Mouse (Mus musculus) forebrain, embryonic 16.5 days (tissue): ENCODE measurements around the gene Mcm6. TPM values are rescaled to one million over a fixed set of nuclear protein-coding genes. Genes with fewer than 3 reads are reported as not detected.

Experiments used
- ATAC-seq: fragments of 200-750 bp; cut with Nextera tagmentation; 2 replicates; pipeline ENCODE4 v1.8.0; 2017; ENCODE audit warnings: mild to moderate bottlenecking, moderate library complexity
- H3K27ac ChIP-seq: fragments of 300-500 bp; sonication (generic); 2 replicates; pipeline ENCODE4 v1.5.1; 2014; ENCODE audit warnings: low read length, control low read depth
- H3K27me3 ChIP-seq: fragments of 300-500 bp; sonication (generic); replicated peaks from 2 replicates; pipeline ENCODE4 v1.6.1; 2014; ENCODE audit warnings: low read length; ENCODE audit not compliant: control insufficient read depth, insufficient read depth
- H3K36me3 ChIP-seq: fragments of 300-500 bp; sonication (generic); 2 replicates; pipeline ENCODE4 v1.6.1; 2014; ENCODE audit not compliant: control insufficient read depth, insufficient read depth
- H3K4me1 ChIP-seq: fragments of 300-500 bp; sonication (generic); replicated peaks from 2 replicates; pipeline ENCODE4 v1.6.1; 2014; ENCODE audit warnings: low read length; ENCODE audit not compliant: control insufficient read depth, insufficient read depth
- H3K4me2 ChIP-seq: fragments of 300-500 bp; sonication (generic); 2 replicates; pipeline ENCODE4 v1.6.1; 2014; ENCODE audit warnings: mild to moderate bottlenecking, low read length, control low read depth
- H3K4me3 ChIP-seq: fragments of 300-500 bp; sonication (generic); replicated peaks from 2 replicates; pipeline ENCODE4 v1.5.1; 2014; ENCODE audit warnings: mild to moderate bottlenecking, low read length, control low read depth
- H3K9ac ChIP-seq: fragments of 300-500 bp; sonication (generic); replicated peaks from 2 replicates; pipeline ENCODE4 v1.6.1; 2014; ENCODE audit warnings: low read depth, low read length, control low read depth
- H3K9me3 ChIP-seq: fragments of 300-500 bp; sonication (generic); 2 replicates; pipeline ENCODE4 v1.6.1; 2016; ENCODE audit warnings: low read length; ENCODE audit not compliant: control insufficient read depth
- WGBS: fragments of 180-500 bp; shearing (Covaris S2); extraction: QIAGEN DNeasy Blood & Tissue Kit; methylation state at CpG from one replicate; pipeline ENCODE4 v1.1.7; 2014; 5-methylcytosine and 5-hydroxymethylcytosine counted together
- polyA plus RNA-seq: library from polyadenylated mRNA; unstranded; fragments of >200 nt; fragmentation: Nextera tagmentation; extraction: Ambion mirVana; gene quantifications from 2 replicates; pipeline ENCODE4 v1.2.1, GENCODE M21; 2015

The Mcm6 gene
- polyA plus RNA-seq, 1 experiment from 2014 or later: 95.3 TPM

- no peak overlapping the region for H3K27ac ChIP-seq
- no peaks in the 10 kb centered on the region for H3K4me1 ChIP-seq
- H3K4me2 ChIP-seq: no peak overlapping the region
- no peak overlapping the region for H3K9ac ChIP-seq
- H3K36me3 ChIP-seq: peaks cover 3% of the 10 kb centered on the region; the same call in 1 of the 2 replicates
- ATAC-seq: no peak
- H3K9me3 ChIP-seq: no peaks in the 10 kb centered on the region
- no peak overlapping the region for H3K4me3 ChIP-seq
- no peaks in the 10 kb centered on the region for H3K27me3 ChIP-seq
- 30% methylated on average over 2 of the region's 2 CpGs for WGBS
Measured at GRCm38 (mm10) chr1:128392382-128392781, 32.9 kb upstream of the Mcm6 start.

- 93% methylated on average over 7 of the region's 7 CpGs for WGBS
- Histone ChIP-seq H3K9ac (no peak overlapping the region), H3K4me3 (no peak overlapping the region), H3K27me3 (no peaks in the 10 kb centered on the region), H3K27ac (no peak overlapping the region), H3K36me3 (peaks cover 15% of the 10 kb centered on the region), H3K9me3 (no peaks in the 10 kb centered on the region), H3K4me1 (no peaks in the 10 kb centered on the region), H3K4me2 (no peak overlapping the region)
- ATAC-seq: no peak
Measured at GRCm38 (mm10) chr1:128386487-128386886, 27.0 kb upstream of the Mcm6 start.

- H3K9me3 ChIP-seq: no peaks in the 10 kb centered on the region
- no peaks in the 10 kb centered on the region for H3K4me1 ChIP-seq
- H3K4me3 ChIP-seq: no peak overlapping the region
- WGBS: 63% methylated on average over 4 of the region's 4 CpGs
- no peak for ATAC-seq
- peaks cover 8% of the 10 kb centered on the region for H3K36me3 ChIP-seq
- H3K4me2 ChIP-seq: no peak overlapping the region
- H3K27me3 ChIP-seq: no peaks in the 10 kb centered on the region
- H3K27ac ChIP-seq: no peak overlapping the region
- no peak overlapping the region for H3K9ac ChIP-seq
Measured at GRCm38 (mm10) chr1:128376841-128377240, 17.4 kb upstream of the Mcm6 start.

- Histone ChIP-seq H3K9ac (no peak overlapping the region), H3K4me2 (no peak overlapping the region), H3K4me1 (no peaks in the 10 kb centered on the region), H3K36me3 (0 out of 2 replicates have a peak, but pooled peaks cover under 1% of the 10 kb centered on the region), H3K27me3 (no peaks in the 10 kb centered on the region), H3K27ac (no peak overlapping the region), H3K9me3 (no peaks in the 10 kb centered on the region), H3K4me3 (no peak overlapping the region)
- ATAC-seq: no peak
- 71% methylated on average over 7 of the region's 7 CpGs for WGBS
Measured at GRCm38 (mm10) chr1:128372143-128372860, 12.8 kb upstream of the Mcm6 start.

- 36% methylated on average over 5 of the region's 5 CpGs for WGBS
- no peak overlapping the region for H3K4me3 ChIP-seq
- peak; percentile 85 for ATAC-seq
- no peak overlapping the region for H3K4me2 ChIP-seq
- no peaks in the 10 kb centered on the region for H3K4me1 ChIP-seq
- H3K9me3 ChIP-seq: no peaks in the 10 kb centered on the region
- H3K27me3 ChIP-seq: no peaks in the 10 kb centered on the region
- no peak overlapping the region for H3K9ac ChIP-seq
- H3K27ac ChIP-seq: no peak overlapping the region
- peaks cover 7% of the 10 kb centered on the region for H3K36me3 ChIP-seq
Measured at GRCm38 (mm10) chr1:128368732-128369441, 9.4 kb upstream of the Mcm6 start.

- no peak for ATAC-seq
- no peaks in the 10 kb centered on the region for H3K27me3 ChIP-seq
- H3K9ac ChIP-seq: no peak overlapping the region
- no peak overlapping the region for H3K4me3 ChIP-seq
- no peak overlapping the region for H3K27ac ChIP-seq
- WGBS: 59% methylated on average over 2 of the region's 2 CpGs
- peaks cover 7% of the 10 kb centered on the region for H3K36me3 ChIP-seq
- H3K9me3 ChIP-seq: no peaks in the 10 kb centered on the region
- H3K4me2 ChIP-seq: no peak overlapping the region
- H3K4me1 ChIP-seq: peaks cover 17% of the 10 kb centered on the region
Measured at GRCm38 (mm10) chr1:128360601-128361000, 1.1 kb upstream of the Mcm6 start.

GRCm38 (mm10) chr1:128358916-128359553, 429 bp downstream of the Mcm6 start:
- H3K9me3 ChIP-seq: no peaks in the 10 kb centered on the region
- peak; percentile 73 for ATAC-seq
- peak overlapping the region; percentile 79 for H3K4me2 ChIP-seq
- under 1% methylated on average over 30 of the region's 35 CpGs for WGBS
- peak overlapping the region; percentile 84 for H3K4me3 ChIP-seq
- peaks cover 17% of the 10 kb centered on the region for H3K4me1 ChIP-seq
- H3K27me3 ChIP-seq: no peaks in the 10 kb centered on the region
- peak overlapping the region; percentile 73 for H3K9ac ChIP-seq
- peaks cover 8% of the 10 kb centered on the region for H3K36me3 ChIP-seq
- peak overlapping the region; percentile 75 for H3K27ac ChIP-seq

GRCm38 (mm10) chr1:128358276-128358675, 1.2 kb downstream of the Mcm6 start:
- H3K9ac ChIP-seq: peak overlapping the region; percentile 22; the same call in 1 of the 2 replicates
- no peaks in the 10 kb centered on the region for H3K27me3 ChIP-seq
- peak overlapping the region; percentile 79 for H3K4me2 ChIP-seq
- WGBS: 59% methylated on average over 6 of the region's 6 CpGs
- H3K4me1 ChIP-seq: peaks cover 17% of the 10 kb centered on the region
- peaks cover 8% of the 10 kb centered on the region for H3K36me3 ChIP-seq
- H3K4me3 ChIP-seq: peak overlapping the region; percentile 84
- H3K9me3 ChIP-seq: no peaks in the 10 kb centered on the region
- no peak overlapping the region for H3K27ac ChIP-seq
- no peak for ATAC-seq

GRCm38 (mm10) chr1:128357452-128357851, 2.0 kb downstream of the Mcm6 start:
- ATAC-seq: no peak
- no peak overlapping the region for H3K9ac ChIP-seq
- H3K36me3 ChIP-seq: peaks cover 10% of the 10 kb centered on the region
- no peaks in the 10 kb centered on the region for H3K27me3 ChIP-seq
- no peak overlapping the region for H3K27ac ChIP-seq
- 54% methylated on average over 3 of the region's 3 CpGs for WGBS
- H3K4me2 ChIP-seq: peak overlapping the region; percentile 79
- H3K4me1 ChIP-seq: peaks cover 17% of the 10 kb centered on the region
- no peak overlapping the region; the same call in 1 of the 2 replicates for H3K4me3 ChIP-seq
- H3K9me3 ChIP-seq: no peaks in the 10 kb centered on the region
